Mouse (Mus musculus): ENCODE measurements around the gene Kcnma1. TPM values are rescaled to one million over a fixed set of nuclear protein-coding genes. Genes with fewer than 3 reads are reported as not detected.
A peak's percentile ranks its signal among the peaks of the same experiment; 100 is the strongest.

Kcnma1 gene
- polyA plus RNA-seq, 1 experiment from 2014 or later, result 17.2 TPM

- H3K4me1 ChIP-seq (ENCODE audit: control insufficient read depth, insufficient read depth, low read depth, low read length), result no peaks in the 10 kb centered on the region
- no peak overlapping the region for H3K27ac ChIP-seq (ENCODE audit: low read depth, low read length)
- WGBS, result 88% methylated on average over 2 of the region's 2 CpGs
- ATAC-seq, result no peak
- H3K36me3 ChIP-seq (ENCODE audit: control insufficient read depth, insufficient read depth, low read length), result no peaks in the 10 kb centered on the region
- H3K9ac ChIP-seq (ENCODE audit: low read depth, low read length), result no peak overlapping the region
- no peaks in the 10 kb centered on the region for H3K9me3 ChIP-seq (ENCODE audit: control insufficient read depth, low read length)
- no peak overlapping the region for H3K4me3 ChIP-seq (ENCODE audit: low read length)
- H3K4me2 ChIP-seq (ENCODE audit: low read length), result no peak overlapping the region
- no peaks in the 10 kb centered on the region for H3K27me3 ChIP-seq (replicated peaks; ENCODE audit: control insufficient read depth, insufficient read depth, low read length)
Observed at GRCm38 (mm10) chr14:23824937-23825336, 189.4 kb downstream of the Kcnma1 start.

- Histone ChIP-seq H3K27ac (ENCODE audit: low read depth, low read length) (no peak overlapping the region), H3K9ac (ENCODE audit: low read depth, low read length) (no peak overlapping the region), H3K27me3 (replicated peaks; ENCODE audit: control insufficient read depth, insufficient read depth, low read length) (no peaks in the 10 kb centered on the region), H3K4me1 (ENCODE audit: control insufficient read depth, insufficient read depth, low read depth, low read length) (no peaks in the 10 kb centered on the region), H3K4me2 (ENCODE audit: low read length) (no peak overlapping the region), H3K36me3 (ENCODE audit: control insufficient read depth, insufficient read depth, low read length) (no peaks in the 10 kb centered on the region), H3K4me3 (ENCODE audit: low read length) (no peak overlapping the region), H3K9me3 (ENCODE audit: control insufficient read depth, low read length) (no peaks in the 10 kb centered on the region)
- WGBS, result 48% methylated on average over 4 of the region's 4 CpGs
- no peak for ATAC-seq
Observed at GRCm38 (mm10) chr14:23824267-23824666, 190.0 kb downstream of the Kcnma1 start.

- Histone ChIP-seq H3K27me3 (replicated peaks; ENCODE audit: control insufficient read depth, insufficient read depth, low read length) (no peaks in the 10 kb centered on the region), H3K4me2 (ENCODE audit: low read length) (no peak overlapping the region), H3K36me3 (ENCODE audit: control insufficient read depth, insufficient read depth, low read length) (no peaks in the 10 kb centered on the region), H3K4me3 (ENCODE audit: low read length) (no peak overlapping the region), H3K9me3 (ENCODE audit: control insufficient read depth, low read length) (no peaks in the 10 kb centered on the region), H3K4me1 (ENCODE audit: control insufficient read depth, insufficient read depth, low read depth, low read length) (no peaks in the 10 kb centered on the region), H3K9ac (ENCODE audit: low read depth, low read length) (no peak overlapping the region), H3K27ac (ENCODE audit: low read depth, low read length) (no peak overlapping the region)
- 94% methylated on average over 3 of the region's 3 CpGs for WGBS
- ATAC-seq, result 0 out of 2 replicates have a peak, but pooled peaks have one; percentile 56
Observed at GRCm38 (mm10) chr14:23817585-23817984, 196.7 kb downstream of the Kcnma1 start.

- peaks cover 10% of the 10 kb centered on the region for H3K4me1 ChIP-seq (ENCODE audit: control insufficient read depth, insufficient read depth, low read depth, low read length)
- no peak overlapping the region for H3K9ac ChIP-seq (ENCODE audit: low read depth, low read length)
- H3K27ac ChIP-seq (ENCODE audit: low read depth, low read length), result no peak overlapping the region
- H3K9me3 ChIP-seq (ENCODE audit: control insufficient read depth, low read length), result no peaks in the 10 kb centered on the region
- H3K36me3 ChIP-seq (ENCODE audit: control insufficient read depth, insufficient read depth, low read length), result no peaks in the 10 kb centered on the region
- H3K27me3 ChIP-seq (replicated peaks; ENCODE audit: control insufficient read depth, insufficient read depth, low read length), result no peaks in the 10 kb centered on the region
- H3K4me3 ChIP-seq (ENCODE audit: low read length), result no peak overlapping the region
- ATAC-seq, result no peak
- no peak overlapping the region for H3K4me2 ChIP-seq (ENCODE audit: low read length)
- WGBS, result 42% methylated on average over 1 of the region's 1 CpGs
Observed at GRCm38 (mm10) chr14:23810081-23810480, 204.2 kb downstream of the Kcnma1 start.

- H3K9ac ChIP-seq (ENCODE audit: low read depth, low read length), result no peak overlapping the region
- H3K27me3 ChIP-seq (replicated peaks; ENCODE audit: control insufficient read depth, insufficient read depth, low read length), result no peaks in the 10 kb centered on the region
- 50% methylated on average over 1 of the region's 1 CpGs for WGBS
- H3K27ac ChIP-seq (ENCODE audit: low read depth, low read length), result no peak overlapping the region
- peaks cover 10% of the 10 kb centered on the region for H3K4me1 ChIP-seq (ENCODE audit: control insufficient read depth, insufficient read depth, low read depth, low read length)
- 0 out of 2 replicates have a peak, but pooled peaks have one; percentile 13 for ATAC-seq
- H3K36me3 ChIP-seq (ENCODE audit: control insufficient read depth, insufficient read depth, low read length), result no peaks in the 10 kb centered on the region
- H3K4me3 ChIP-seq (ENCODE audit: low read length), result no peak overlapping the region
- H3K4me2 ChIP-seq (ENCODE audit: low read length), result no peak overlapping the region
- H3K9me3 ChIP-seq (ENCODE audit: control insufficient read depth, low read length), result no peaks in the 10 kb centered on the region
Observed at GRCm38 (mm10) chr14:23809124-23809523, 205.2 kb downstream of the Kcnma1 start.

GRCm38 (mm10) chr14:23806378-23806777 is 207.9 kb downstream of the Kcnma1 start:
- no peaks in the 10 kb centered on the region for H3K36me3 ChIP-seq (ENCODE audit: control insufficient read depth, insufficient read depth, low read length)
- no peak overlapping the region for H3K27ac ChIP-seq (ENCODE audit: low read depth, low read length)
- peaks cover 10% of the 10 kb centered on the region for H3K4me1 ChIP-seq (ENCODE audit: control insufficient read depth, insufficient read depth, low read depth, low read length)
- ATAC-seq, result peak; percentile 60; the same call in 1 of the 2 replicates
- H3K4me2 ChIP-seq (ENCODE audit: low read length), result no peak overlapping the region
- WGBS, result 37% methylated on average over 2 of the region's 2 CpGs
- no peaks in the 10 kb centered on the region for H3K27me3 ChIP-seq (replicated peaks; ENCODE audit: control insufficient read depth, insufficient read depth, low read length)
- no peak overlapping the region for H3K4me3 ChIP-seq (ENCODE audit: low read length)
- no peaks in the 10 kb centered on the region for H3K9me3 ChIP-seq (ENCODE audit: control insufficient read depth, low read length)
- H3K9ac ChIP-seq (ENCODE audit: low read depth, low read length), result no peak overlapping the region

- Histone ChIP-seq H3K36me3 (ENCODE audit: control insufficient read depth, insufficient read depth, low read length) (no peaks in the 10 kb centered on the region), H3K4me2 (ENCODE audit: low read length) (no peak overlapping the region), H3K27me3 (replicated peaks; ENCODE audit: control insufficient read depth, insufficient read depth, low read length) (no peaks in the 10 kb centered on the region), H3K9me3 (ENCODE audit: control insufficient read depth, low read length) (no peaks in the 10 kb centered on the region; the same call in 1 of the 2 replicates), H3K4me1 (ENCODE audit: control insufficient read depth, insufficient read depth, low read depth, low read length) (no peaks in the 10 kb centered on the region; the same call in 1 of the 2 replicates), H3K9ac (ENCODE audit: low read depth, low read length) (no peak overlapping the region), H3K4me3 (ENCODE audit: low read length) (no peak overlapping the region), H3K27ac (ENCODE audit: low read depth, low read length) (no peak overlapping the region)
- no peak for ATAC-seq
- 95% methylated on average over 7 of the region's 7 CpGs for WGBS
Observed at GRCm38 (mm10) chr14:23796878-23797277, 217.4 kb downstream of the Kcnma1 start.

- no peaks in the 10 kb centered on the region for H3K27me3 ChIP-seq (replicated peaks; ENCODE audit: control insufficient read depth, insufficient read depth, low read length)
- H3K9me3 ChIP-seq (ENCODE audit: control insufficient read depth, low read length), result no peaks in the 10 kb centered on the region
- H3K9ac ChIP-seq (ENCODE audit: low read depth, low read length), result no peak overlapping the region
- no peak overlapping the region for H3K4me3 ChIP-seq (ENCODE audit: low read length)
- no peaks in the 10 kb centered on the region for H3K36me3 ChIP-seq (ENCODE audit: control insufficient read depth, insufficient read depth, low read length)
- H3K27ac ChIP-seq (ENCODE audit: low read depth, low read length), result no peak overlapping the region
- no peak overlapping the region for H3K4me2 ChIP-seq (ENCODE audit: low read length)
- no peaks in the 10 kb centered on the region; the same call in none of the 2 replicates for H3K4me1 ChIP-seq (ENCODE audit: control insufficient read depth, insufficient read depth, low read depth, low read length)
- 52% methylated on average over 3 of the region's 3 CpGs for WGBS
- ATAC-seq, result no peak
Observed at GRCm38 (mm10) chr14:23792674-23793073, 221.6 kb downstream of the Kcnma1 start.

GRCm38 (mm10) chr14:23792076-23792475 is 222.2 kb downstream of the Kcnma1 start:
- no peak for ATAC-seq
- no peak overlapping the region for H3K4me2 ChIP-seq (ENCODE audit: low read length)
- no peaks in the 10 kb centered on the region for H3K36me3 ChIP-seq (ENCODE audit: control insufficient read depth, insufficient read depth, low read length)
- H3K4me3 ChIP-seq (ENCODE audit: low read length), result no peak overlapping the region
- 73% methylated on average over 3 of the region's 3 CpGs for WGBS
- H3K27ac ChIP-seq (ENCODE audit: low read depth, low read length), result no peak overlapping the region
- no peaks in the 10 kb centered on the region for H3K9me3 ChIP-seq (ENCODE audit: control insufficient read depth, low read length)
- no peaks in the 10 kb centered on the region for H3K27me3 ChIP-seq (replicated peaks; ENCODE audit: control insufficient read depth, insufficient read depth, low read length)
- no peak overlapping the region for H3K9ac ChIP-seq (ENCODE audit: low read depth, low read length)
- H3K4me1 ChIP-seq (ENCODE audit: control insufficient read depth, insufficient read depth, low read depth, low read length), result no peaks in the 10 kb centered on the region; the same call in none of the 2 replicates

GRCm38 (mm10) chr14:23791261-23791691 is 223.0 kb downstream of the Kcnma1 start:
- ATAC-seq, result no peak
- Histone ChIP-seq H3K9ac (ENCODE audit: low read depth, low read length) (no peak overlapping the region), H3K4me1 (ENCODE audit: control insufficient read depth, insufficient read depth, low read depth, low read length) (peaks cover 2% of the 10 kb centered on the region), H3K4me3 (ENCODE audit: low read length) (no peak overlapping the region), H3K27ac (ENCODE audit: low read depth, low read length) (no peak overlapping the region), H3K9me3 (ENCODE audit: control insufficient read depth, low read length) (no peaks in the 10 kb centered on the region), H3K4me2 (ENCODE audit: low read length) (no peak overlapping the region), H3K36me3 (ENCODE audit: control insufficient read depth, insufficient read depth, low read length) (no peaks in the 10 kb centered on the region), H3K27me3 (replicated peaks; ENCODE audit: control insufficient read depth, insufficient read depth, low read length) (no peaks in the 10 kb centered on the region)
- 50% methylated on average over 13 of the region's 13 CpGs for WGBS

Data from hindbrain, embryonic 16.5 days (tissue).